Comparison of ENCODE assay signal across 8 mouse cellular contexts in genomic region chr7:37771491-37772375, GRCm38 (mm10). TPM values are rescaled to one million over a fixed set of nuclear protein-coding genes. Genes with fewer than 3 reads are reported as not detected.
A peak's percentile ranks its signal among the peaks of the same experiment; 100 is the strongest.
DNase-seq lines count a peak whose midpoint lies in the region; ATAC-seq and TF ChIP-seq lines count a peak whose summit lies in the region.

No protein-coding gene starts in this region.

- H3K4me2 ChIP-seq in hindbrain, embryonic 14.5 days (replicated peaks): peak overlapping the region; percentile 79

- no peak for TF ChIP-seq POLR2A in embryonic fibroblast, embryonic 13.5 days (IDR thresholded peaks at IDR 0.05; ENCODE audit: low read depth, low read length)

- intact Hi-C loops in left cerebral cortex, postnatal 25 days (cut with DNase I): loop anchor here (5.0 kb wide), 1 partner anchor 124 kb away; no protein-coding TSS in a partner anchor

- under 1% methylated on average over 55 of the region's 75 CpGs for WGBS in hindbrain, embryonic 14.5 days

- peak; percentile 14 to 19 for DNase-seq in left cerebral cortex, postnatal 25 days (ENCODE audit: low spot score in 2 of 2)
- no peak for DNase-seq in left cerebral cortex, adult 11 months (ENCODE audit: low spot score)
- peak; percentile 45 for DNase-seq in adrenal gland, postnatal 25 days
- peak; percentile 45 for DNase-seq in hindbrain, embryonic 14.5 days (ENCODE audit: low spot score)
- peak; percentile 32 for DNase-seq in lung, postnatal 10 days
- DNase-seq in urinary bladder, postnatal 25 days (ENCODE audit: low spot score): peak; percentile 20
- no peak for DNase-seq in thymus, postnatal 36 days

- H3K36me3 ChIP-seq in hindbrain, embryonic 14.5 days (replicated peaks; ENCODE audit: control insufficient read depth, insufficient read depth): no peaks in the 10 kb centered on the region

- H3K4me3 ChIP-seq in embryonic fibroblast, embryonic 13.5 days (ENCODE audit: insufficient read depth, low read length): peak overlapping the region; percentile 69
- peak overlapping the region; percentile 68 for H3K4me3 ChIP-seq in hindbrain, embryonic 14.5 days (replicated peaks; ENCODE audit: low read length)

- ATAC-seq in hindbrain, embryonic 14.5 days (ENCODE audit: low FRiP score): peak; percentile 35

- H3K4me1 ChIP-seq in embryonic fibroblast, embryonic 13.5 days (ENCODE audit: control insufficient read depth, insufficient read depth, low read length): no peaks in the 10 kb centered on the region
- peaks cover 27% of the 10 kb centered on the region for H3K4me1 ChIP-seq in hindbrain, embryonic 14.5 days (replicated peaks; ENCODE audit: control insufficient read depth, insufficient read depth, low read length)

- TF ChIP-seq CTCF in embryonic fibroblast, embryonic 13.5 days (IDR thresholded peaks at IDR 0.05; ENCODE audit: borderline replicate concordance, insufficient read depth, low read length): no peak

- peak overlapping the region; percentile 81 for H3K9ac ChIP-seq in hindbrain, embryonic 14.5 days

- no peak overlapping the region for H3K27ac ChIP-seq in embryonic fibroblast, embryonic 13.5 days (ENCODE audit: insufficient read depth, low read length)
- peak overlapping the region; percentile 81 for H3K27ac ChIP-seq in hindbrain, embryonic 14.5 days

- peaks cover 3% of the 10 kb centered on the region for H3K27me3 ChIP-seq in hindbrain, embryonic 14.5 days (ENCODE audit: control insufficient read depth, insufficient read depth, low read length)

- no peaks in the 10 kb centered on the region for H3K9me3 ChIP-seq in hindbrain, embryonic 14.5 days (ENCODE audit: control insufficient read depth, low read length)

RNA-seq across cellular contexts. Expression of gene Zfp536, which starts 1.7 kb away (rescaled TPM):
- 10 to 100 TPM; 32.0 to 38.0 TPM for total RNA-seq in left cerebral cortex, postnatal 25 days (2021)
- total RNA-seq in adrenal gland, postnatal 25 days (2021): 6.7 and 9.9 TPM in 2 replicates
- polyA plus RNA-seq in embryonic fibroblast, embryonic 13.5 days (2011; ENCODE audit: insufficient read length, low read depth, missing spikeins): 1.4 TPM in 1 of 2 replicates, not detected in the other
- polyA plus RNA-seq in hindbrain, embryonic 14.5 days (2014; fragmentation: Nextera tagmentation; extraction: Ambion mirVana): 35.6 and 43.0 TPM in 2 replicates

Comparison
In these comparisons a context has a peak if more than half of its experiments do, and no peak if none do; other contexts are left out.
1. DNase-seq: peak in left cerebral cortex, postnatal 25 days (2 of 2), adrenal gland, postnatal 25 days (single experiment), hindbrain, embryonic 14.5 days (single experiment), lung, postnatal 10 days (single experiment) and urinary bladder, postnatal 25 days (single experiment); none in left cerebral cortex, adult 11 months (single experiment) and thymus, postnatal 36 days (0 of 2).